Mouse (Mus musculus) liver, embryonic 14.5 days (tissue): Measurements from ENCODE around the gene Gfpt1. TPM values are rescaled to one million over a fixed set of nuclear protein-coding genes. Genes with fewer than 3 reads are reported as not detected.

Experiments used
- ATAC-seq: fragments of 200-750 bp; cut with Nextera tagmentation; 2 replicates; pipeline ENCODE4 v1.8.0; 2017; ENCODE audit warnings: moderate number of reproducible peaks, mild to moderate bottlenecking, moderate library complexity; ENCODE audit not compliant: insufficient read depth
- DNase-seq, 3 experiments: peaks; one replicate each; pipeline ENCODE4 v3.0.0-alpha.2; 2012 to 2013; ENCODE audit warnings: low read depth in 3 of 3, low spot score in 3 of 3
- H3K27ac ChIP-seq: fragments of 300-500 bp; sonication (generic); 2 replicates; pipeline ENCODE4 v1.5.1; 2014; ENCODE audit warnings: moderate library complexity, mild to moderate bottlenecking, control low read depth, inconsistent platforms
- H3K27me3 ChIP-seq: fragments of 300-500 bp; sonication (generic); 2 replicates; pipeline ENCODE4 v1.6.1; 2014; ENCODE audit warnings: mild to moderate bottlenecking, low read length, moderate library complexity; ENCODE audit not compliant: control insufficient read depth, insufficient read depth
- H3K36me3 ChIP-seq: fragments of 300-500 bp; sonication (generic); replicated peaks from 2 replicates; pipeline ENCODE4 v1.6.1; 2014; ENCODE audit warnings: low read depth; ENCODE audit not compliant: control insufficient read depth, insufficient read depth
- H3K4me1 ChIP-seq, 2 experiments: fragments of 200-500 bp in 1 of 2; fragments of 300-500 bp in 1 of 2; sonication (generic) in 1 of 2; replicated peaks; 2 replicates each; pipeline ENCODE4 v1.6.1; 2012 to 2014; ENCODE audit warnings: antibody characterized with exemption in 1 of 2, inconsistent platforms in 1 of 2, low read length in 1 of 2; ENCODE audit not compliant: control insufficient read depth in 2 of 2, insufficient read depth in 2 of 2
- H3K4me2 ChIP-seq: fragments of 300-500 bp; sonication (generic); 2 replicates; pipeline ENCODE4 v1.6.1; 2014; ENCODE audit warnings: low read depth, mild to moderate bottlenecking, control low read depth, moderate library complexity
- H3K4me3 ChIP-seq, 2 experiments: fragments of 200-500 bp in 1 of 2; fragments of 300-500 bp in 1 of 2; sonication (generic) in 1 of 2; 2 replicates each; pipeline ENCODE4 v1.5.1; 2012 to 2014; ENCODE audit warnings: low read depth in 2 of 2, low read length in 2 of 2, mild to moderate bottlenecking in 2 of 2, control low read depth in 1 of 2, inconsistent platforms in 1 of 2, moderate library complexity in 1 of 2; ENCODE audit not compliant: insufficient read depth in 1 of 2
- H3K9ac ChIP-seq: fragments of 300-500 bp; sonication (generic); replicated peaks from 2 replicates; pipeline ENCODE4 v1.6.1; 2014; ENCODE audit warnings: mild to moderate bottlenecking, control low read depth, moderate library complexity
- H3K9me3 ChIP-seq: fragments of 300-500 bp; sonication (generic); 2 replicates; pipeline ENCODE4 v1.6.1; 2016; ENCODE audit warnings: low read length, mixed read lengths; ENCODE audit not compliant: control insufficient read depth
- CTCF ChIP-seq: IDR thresholded peaks from 2 replicates; pipeline ENCODE4 v1.5.1; 2016; ENCODE audit warnings: antibody characterized with exemption, low read depth, control low read depth
- EP300 ChIP-seq: IDR thresholded peaks from 2 replicates; pipeline ENCODE4 v1.6.1; 2016; ENCODE audit warnings: antibody characterized with exemption, low read depth
- WGBS: fragments of 180-500 bp; shearing (Covaris S2); extraction: QIAGEN DNeasy Blood & Tissue Kit; methylation state at CpG from one replicate; pipeline ENCODE4 v1.1.7; 2014; ENCODE audit not compliant: insufficient replicate concordance; 5-methylcytosine and 5-hydroxymethylcytosine counted together
- polyA plus RNA-seq, 2 experiments: library from polyadenylated mRNA; depleted of rRNA in 1 of 2; stranded (reverse) in 1 of 2; unstranded in 1 of 2; fragments of >200 nt; fragmentation: Nextera tagmentation in 1 of 2; extraction: Ambion mirVana in 1 of 2; gene quantifications; 2 replicates each; pipeline versions ENCODE4 v1.2.1 to v1.2.3; 2012 to 2014

Gene Gfpt1
- polyA plus RNA-seq, 2 experiments: 5.2 to 5.5 TPM

DNA sequence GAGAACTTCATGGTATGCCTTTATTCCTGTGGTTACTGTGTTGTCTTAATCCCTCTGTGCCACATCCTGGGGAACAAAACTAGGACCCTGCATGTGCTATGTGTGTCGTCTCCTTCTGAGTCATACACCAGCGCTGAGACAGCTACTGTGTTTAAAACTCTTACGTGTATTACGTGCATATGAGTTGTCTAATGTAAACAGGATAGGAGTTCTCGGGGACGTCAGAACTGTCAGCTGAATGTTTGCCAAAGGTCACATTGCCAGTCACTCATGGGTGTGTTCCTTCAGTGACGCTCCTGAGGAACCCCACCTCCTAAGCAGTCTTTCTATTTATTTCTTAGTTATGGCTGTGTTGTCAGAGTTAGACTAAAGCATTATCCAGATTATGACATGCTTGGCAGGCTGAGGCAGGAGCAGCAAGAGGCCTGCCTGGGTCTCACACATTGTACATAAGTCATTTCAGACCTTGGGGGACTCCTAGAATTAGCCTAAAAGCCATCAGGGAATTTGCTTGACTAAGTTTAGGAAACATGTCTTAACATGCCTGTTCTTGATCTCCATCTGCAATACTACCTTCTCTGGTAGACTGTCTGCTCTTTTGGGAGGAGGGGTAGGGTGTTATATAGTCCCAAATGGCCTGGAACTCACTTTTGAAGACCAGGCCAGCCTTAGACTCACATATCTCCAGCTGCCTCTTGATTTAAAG, 26.7 kb downstream of the Gfpt1 start:
- Histone ChIP-seq H3K36me3 (peaks cover 10% of the 10 kb centered on the region), H3K4me3 (no peak overlapping the region), H3K27ac (no peak overlapping the region), H3K4me2 (no peak overlapping the region), H3K9ac (no peak overlapping the region), H3K9me3 (no peaks in the 10 kb centered on the region), H3K27me3 (no peaks in the 10 kb centered on the region), H3K4me1 (peaks cover 0 to 7% of the 10 kb centered on the region in 2 experiments; a peak in 2 of 4 replicates)
- 64% methylated on average over 7 of the region's 7 CpGs for WGBS
- ATAC-seq (no peak), DNase-seq (no peak)
- TF ChIP-seq CTCF: no peak
- TF ChIP-seq EP300: no peak

DNA sequence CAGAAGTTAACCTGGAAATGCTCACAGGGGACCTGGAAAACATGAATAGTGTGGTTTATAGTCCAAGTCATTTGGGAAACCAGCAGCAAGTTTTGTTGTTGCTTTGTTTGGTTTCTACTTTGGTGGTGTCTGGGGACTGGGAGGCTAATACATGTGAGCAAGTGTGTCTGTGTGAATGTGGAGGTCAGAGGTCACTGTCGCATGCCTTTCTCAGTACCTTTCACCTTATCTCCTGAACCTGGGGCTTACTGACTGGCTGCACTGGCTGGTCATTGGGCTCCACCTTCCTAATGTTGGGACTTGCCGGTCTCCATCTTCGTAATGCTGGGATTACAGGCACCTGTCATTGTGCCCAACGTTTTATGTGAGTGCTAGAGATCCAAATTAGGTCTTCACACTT, 28.0 kb downstream of the Gfpt1 start:
- 73% methylated on average over 4 of the region's 4 CpGs for WGBS

DNA sequence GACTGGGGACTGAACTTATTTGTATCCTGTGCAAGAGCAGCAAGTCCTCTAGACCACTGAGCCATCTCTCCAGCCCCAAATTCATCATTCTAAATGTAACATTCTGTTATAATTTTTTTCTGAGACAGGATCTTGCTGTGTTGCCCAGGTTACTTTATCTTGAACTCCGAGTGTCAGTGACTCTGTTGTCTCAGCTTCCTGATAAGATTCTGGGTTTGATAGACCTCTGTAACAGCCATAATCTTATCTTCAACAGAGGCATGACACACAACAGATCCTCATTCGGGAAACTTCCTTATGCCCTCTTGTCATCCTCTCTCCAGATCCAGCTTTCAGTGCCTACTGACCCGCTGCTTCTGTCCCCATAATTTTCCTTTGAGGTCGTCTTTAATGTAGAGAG, 30.1 kb downstream of the Gfpt1 start:
- no peak for DNase-seq
- TF ChIP-seq CTCF (no peak), EP300 (no peak)
- no peaks in the 10 kb centered on the region for H3K27me3 ChIP-seq
- WGBS: 22% methylated on average over 4 of the region's 4 CpGs
- H3K9me3 ChIP-seq: no peaks in the 10 kb centered on the region
- no peak overlapping the region for H3K9ac ChIP-seq
- H3K4me2 ChIP-seq: no peak overlapping the region
- H3K4me1 ChIP-seq: peaks cover 0 to 16% of the 10 kb centered on the region in 2 experiments; a peak in 2 of 4 replicates
- no peak overlapping the region for H3K27ac ChIP-seq
- no peak overlapping the region for H3K4me3 ChIP-seq
- 0 out of 2 replicates have a peak, but pooled peaks have one; percentile 28 for ATAC-seq
- H3K36me3 ChIP-seq: peaks cover 11% of the 10 kb centered on the region

More for the DNA sequence above, 28.0 kb downstream of the Gfpt1 start:
- Histone ChIP-seq H3K9me3 (no peaks in the 10 kb centered on the region), H3K36me3 (peaks cover 10% of the 10 kb centered on the region), H3K27ac (no peak overlapping the region), H3K4me1 (peaks cover 0 to 13% of the 10 kb centered on the region in 2 experiments; a peak in 2 of 4 replicates), H3K4me3 (no peak overlapping the region), H3K9ac (no peak overlapping the region), H3K27me3 (no peaks in the 10 kb centered on the region), H3K4me2 (no peak overlapping the region)
- DNase-seq (no peak), ATAC-seq (no peak)
- TF ChIP-seq EP300: no peak
- no peak for TF ChIP-seq CTCF

DNA sequence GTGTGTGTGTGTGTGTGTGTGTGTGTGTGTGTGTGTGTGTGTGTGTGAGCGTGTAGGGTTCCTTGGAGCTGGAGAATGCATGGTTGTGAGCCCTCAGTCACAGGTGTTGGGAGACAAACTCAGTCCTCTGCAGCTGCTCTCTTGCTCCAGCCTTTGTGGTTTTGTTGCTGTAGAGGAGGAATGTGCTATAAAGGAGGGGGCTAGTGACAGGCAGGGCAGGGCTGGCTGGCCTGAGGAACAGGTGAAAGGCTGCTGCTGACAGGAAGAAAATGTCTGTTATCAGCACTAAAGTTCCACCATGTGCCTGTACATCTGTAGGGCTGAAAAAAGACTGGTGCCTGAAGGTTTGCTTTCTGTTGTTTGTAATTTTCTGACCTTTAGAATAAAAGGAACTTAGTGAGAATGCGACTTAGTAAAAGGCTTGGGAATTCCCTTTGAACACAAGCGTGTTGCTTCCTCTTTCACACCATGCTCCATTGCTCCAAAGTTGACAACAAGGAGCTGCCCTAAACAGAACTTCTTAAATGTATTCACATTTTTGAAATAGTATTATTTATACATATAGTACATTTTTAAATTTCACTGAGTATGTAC, 32.5 kb downstream of the Gfpt1 start:
- 32% methylated on average over 3 of the region's 3 CpGs for WGBS
- H3K27ac ChIP-seq: no peak overlapping the region

DNA sequence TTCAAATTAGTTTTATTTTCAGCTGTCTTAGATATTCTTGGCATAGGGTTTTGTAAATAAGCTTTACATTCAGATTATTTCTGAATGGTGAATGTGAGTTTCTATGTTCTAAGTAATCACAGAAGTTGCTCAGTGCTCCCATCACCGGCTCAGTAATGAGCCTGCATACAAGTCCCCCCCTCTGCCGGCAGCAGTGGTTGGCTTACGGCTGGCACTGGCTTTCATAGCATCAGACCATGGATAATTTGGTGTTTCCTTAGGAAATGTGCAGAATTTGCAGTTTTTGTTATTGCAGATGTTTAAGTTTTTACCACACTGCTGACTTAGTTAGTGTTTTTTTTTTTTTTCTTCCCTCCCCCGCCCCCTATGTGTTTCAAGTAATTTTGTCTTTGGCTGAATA, 36.8 kb downstream of the Gfpt1 start:
- DNase-seq: no peak
- H3K36me3 ChIP-seq: peaks cover 7% of the 10 kb centered on the region
- H3K4me1 ChIP-seq: peaks cover 0 to 9% of the 10 kb centered on the region in 2 experiments; a peak in 3 of 4 replicates
- no peak overlapping the region for H3K4me3 ChIP-seq
- no peak for TF ChIP-seq EP300
- no peak for TF ChIP-seq CTCF
- no peaks in the 10 kb centered on the region for H3K27me3 ChIP-seq
- no peak overlapping the region for H3K9ac ChIP-seq
- no peak overlapping the region for H3K27ac ChIP-seq
- H3K9me3 ChIP-seq: no peaks in the 10 kb centered on the region
- WGBS: 76% methylated on average over 4 of the region's 4 CpGs
- no peak overlapping the region for H3K4me2 ChIP-seq
- no peak for ATAC-seq

More for the DNA sequence above, 32.5 kb downstream of the Gfpt1 start:
- Histone ChIP-seq H3K4me2 (no peak overlapping the region), H3K4me3 (no peak overlapping the region), H3K4me1 (peaks cover 0 to 16% of the 10 kb centered on the region in 2 experiments; a peak in 2 of 4 replicates), H3K27me3 (no peaks in the 10 kb centered on the region), H3K9me3 (no peaks in the 10 kb centered on the region), H3K9ac (no peak overlapping the region), H3K36me3 (peaks cover 7% of the 10 kb centered on the region)
- ATAC-seq: peak; percentile 58; the same call in 1 of the 2 replicates
- TF ChIP-seq CTCF (no peak), EP300 (no peak)
- DNase-seq: no peak
